Mouse (Mus musculus): ENCODE measurements around the gene Bdh2.

Bdh2 gene

DNA sequence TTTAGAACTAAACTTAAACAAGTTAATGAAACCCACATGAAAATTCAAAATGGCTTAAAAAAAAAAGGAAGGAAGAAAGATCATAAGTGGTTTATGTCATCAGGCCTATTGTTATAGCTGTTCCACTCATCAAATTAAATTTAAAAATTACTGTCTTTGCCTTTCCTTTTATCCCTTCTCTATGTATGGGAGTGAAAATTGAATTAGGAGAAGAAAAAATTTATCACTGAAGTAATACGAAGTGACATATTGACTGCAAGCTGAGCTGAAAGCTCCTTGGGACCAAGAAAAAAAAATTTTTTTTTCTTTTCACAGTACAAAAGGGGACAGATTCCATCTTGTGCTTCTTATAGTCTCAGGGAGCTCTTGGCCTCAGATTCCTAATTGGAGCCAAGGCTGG lies 14.5 kb downstream of the Bdh2 start:
- DNase-seq (ENCODE audit: low read depth, low spot score) = no peak

DNA sequence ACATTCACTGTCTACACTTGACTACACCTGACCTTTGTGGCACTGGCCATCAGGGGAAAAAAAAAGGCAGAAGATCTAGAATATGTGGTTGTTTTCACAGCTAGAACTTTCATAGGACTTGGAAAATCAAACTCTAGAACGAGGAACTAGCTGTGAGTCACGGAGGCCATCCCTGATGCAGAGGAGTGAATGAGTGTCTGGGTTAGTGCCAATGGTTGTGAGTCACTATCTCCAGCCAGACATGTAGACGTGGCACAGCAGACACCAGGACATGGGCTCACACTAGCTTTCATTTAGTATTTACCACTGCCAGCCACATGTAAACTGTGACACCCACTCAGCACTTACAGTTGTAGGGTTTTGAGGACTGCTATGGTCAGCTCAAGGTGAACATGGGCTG lies 17.5 kb downstream of the Bdh2 start:
- DNase-seq (ENCODE audit: low read depth, low spot score) = peak; percentile 99

DNA sequence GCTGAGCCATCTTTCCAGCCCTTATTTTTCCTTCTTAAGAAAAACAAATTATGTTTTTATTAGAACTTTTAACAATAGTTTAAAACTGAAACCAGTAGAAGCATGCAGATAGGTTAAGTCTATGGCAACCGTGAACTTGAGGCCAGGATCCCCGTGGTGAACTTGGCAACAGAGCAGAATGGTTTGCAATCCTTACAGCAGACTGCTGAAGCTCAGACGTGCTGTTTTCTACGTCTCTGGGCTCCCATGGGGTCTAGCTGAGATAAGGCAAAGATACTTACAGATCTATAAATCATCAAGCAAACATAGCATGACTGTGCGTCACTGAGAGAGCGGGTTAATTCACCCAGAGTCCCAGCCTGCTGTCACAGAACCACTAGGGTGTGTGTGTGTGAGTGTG lies 19.1 kb downstream of the Bdh2 start:
- peak; percentile 75 for DNase-seq (ENCODE audit: low read depth, low spot score)

DNA sequence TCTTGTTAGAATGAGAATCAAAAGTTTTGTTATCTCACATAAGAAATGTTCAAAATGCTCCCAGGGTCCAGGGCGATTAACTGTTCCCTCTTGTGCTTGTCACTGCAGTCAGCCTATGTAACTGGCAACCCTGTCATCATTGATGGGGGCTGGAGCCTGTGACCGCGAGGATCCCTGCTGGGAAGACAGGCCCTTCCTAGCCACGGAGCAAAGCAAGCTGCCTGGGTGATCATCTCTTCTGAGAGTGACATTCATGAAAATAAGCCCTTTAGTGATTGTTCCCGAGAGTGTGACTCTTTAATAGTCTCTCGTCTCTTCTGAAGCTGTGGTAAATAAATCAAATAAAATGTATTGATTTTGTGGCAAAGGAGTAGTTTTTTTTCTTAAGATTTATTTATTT lies 23.0 kb downstream of the Bdh2 start:
- no peak for DNase-seq (ENCODE audit: low read depth, low spot score)

- DNase-seq (ENCODE audit: low read depth, low spot score) = no peak
Observed at GRCm38 (mm10) chr3:135304566-135304965, 23.5 kb downstream of the Bdh2 start.

GRCm38 (mm10) chr3:135307411-135308259 lies 26.6 kb downstream of the Bdh2 start, which contains the start of gene Slc9b2:
TSS of gene Slc9b2 (plus strand) at chr3:135307700.
- no peak for DNase-seq (ENCODE audit: low read depth, low spot score)

DNA sequence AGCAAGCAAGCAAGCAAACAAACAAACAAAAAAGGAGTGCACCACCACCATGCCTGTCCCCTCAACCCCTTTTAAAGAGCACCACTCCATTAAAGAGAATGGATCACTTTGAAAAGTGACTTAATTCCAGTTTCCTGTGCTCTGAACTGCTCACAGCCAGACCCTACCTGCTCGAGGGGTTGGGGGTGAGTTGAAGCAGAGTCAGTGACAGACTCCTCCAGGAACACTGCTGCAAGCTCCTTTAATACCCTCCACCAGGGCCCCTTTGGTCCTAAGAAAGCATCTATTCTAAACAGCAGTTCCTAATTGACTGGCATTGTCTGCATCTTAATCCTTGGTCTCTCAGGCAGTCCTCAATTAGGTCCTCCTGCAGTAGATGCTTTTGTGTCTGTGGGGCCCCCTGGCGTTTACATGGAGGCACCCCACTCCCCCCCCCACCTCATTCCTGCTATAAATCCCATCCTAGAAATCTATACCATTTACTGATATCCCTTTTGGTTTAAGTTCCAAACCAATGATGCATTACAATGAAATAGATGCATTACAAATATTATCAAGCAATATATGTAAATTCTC lies 32.0 kb downstream of the Bdh2 start:
- no peak for DNase-seq (ENCODE audit: low read depth, low spot score)

GRCm38 (mm10) chr3:135313727-135314126 lies 32.7 kb downstream of the Bdh2 start:
- DNase-seq (ENCODE audit: low read depth, low spot score) = no peak

- DNase-seq (ENCODE audit: low read depth, low spot score) = no peak
Observed at GRCm38 (mm10) chr3:135314811-135315210, 33.8 kb downstream of the Bdh2 start.

DNA sequence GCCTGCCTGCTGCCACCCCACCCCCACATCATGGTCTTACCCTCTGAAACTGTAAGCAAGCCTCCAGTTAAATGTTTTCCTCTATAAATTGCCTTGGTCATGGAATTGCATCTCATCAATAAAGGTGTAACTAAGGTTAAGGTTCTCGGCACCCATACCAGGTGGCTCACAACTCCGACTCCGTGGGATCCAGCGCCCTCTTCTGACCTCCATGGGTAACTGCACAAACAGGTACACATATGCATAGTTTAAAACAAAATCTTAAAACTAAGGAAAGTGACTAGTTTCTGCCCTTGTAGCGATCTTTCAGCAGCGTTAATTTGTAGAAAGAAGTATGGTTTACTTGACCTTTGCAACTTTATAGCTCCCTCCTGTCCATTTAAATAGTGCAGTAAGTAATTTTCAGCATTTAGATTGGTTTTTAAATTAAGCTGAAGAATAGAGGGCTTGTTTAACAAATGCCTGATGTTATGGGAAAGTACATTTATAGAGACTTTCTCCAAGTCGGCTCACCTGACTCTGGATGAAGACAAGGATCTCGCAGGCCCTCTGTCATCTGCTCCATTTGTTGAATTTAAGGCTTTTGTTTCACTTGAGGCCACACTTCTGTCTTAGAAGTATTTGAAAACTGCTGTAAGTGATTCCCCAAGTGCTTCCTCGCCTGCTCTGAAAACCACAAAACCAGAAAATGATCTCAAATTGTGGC lies 34.9 kb downstream of the Bdh2 start:
- no peak for DNase-seq (ENCODE audit: low read depth, low spot score)

- no peak for DNase-seq (ENCODE audit: low read depth, low spot score)
Observed at GRCm38 (mm10) chr3:135318331-135318730, 37.3 kb downstream of the Bdh2 start.

GRCm38 (mm10) chr3:135324354-135324753 lies 43.3 kb downstream of the Bdh2 start:
- DNase-seq (ENCODE audit: low read depth, low spot score) = no peak

DNA sequence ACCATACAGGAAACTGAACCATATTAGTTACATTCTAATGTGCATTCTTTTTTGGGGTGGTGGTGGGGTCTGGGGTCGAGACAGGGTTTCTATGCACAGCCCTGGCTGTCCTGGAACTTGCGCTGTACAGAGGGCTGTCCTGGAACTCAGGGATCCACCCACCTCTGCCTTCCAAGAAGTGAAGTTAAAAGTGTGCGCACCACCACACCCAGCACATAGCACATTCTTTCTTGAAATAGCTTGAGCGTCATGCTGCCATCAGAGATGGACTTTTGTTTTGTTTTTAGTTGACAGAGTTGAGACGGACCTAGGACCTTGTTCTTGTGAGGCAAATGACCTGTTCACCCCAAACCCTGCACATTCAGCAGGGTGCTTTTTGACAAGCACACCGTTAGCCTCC lies 46.2 kb downstream of the Bdh2 start:
- no peak for DNase-seq (ENCODE audit: low read depth, low spot score)

DNA sequence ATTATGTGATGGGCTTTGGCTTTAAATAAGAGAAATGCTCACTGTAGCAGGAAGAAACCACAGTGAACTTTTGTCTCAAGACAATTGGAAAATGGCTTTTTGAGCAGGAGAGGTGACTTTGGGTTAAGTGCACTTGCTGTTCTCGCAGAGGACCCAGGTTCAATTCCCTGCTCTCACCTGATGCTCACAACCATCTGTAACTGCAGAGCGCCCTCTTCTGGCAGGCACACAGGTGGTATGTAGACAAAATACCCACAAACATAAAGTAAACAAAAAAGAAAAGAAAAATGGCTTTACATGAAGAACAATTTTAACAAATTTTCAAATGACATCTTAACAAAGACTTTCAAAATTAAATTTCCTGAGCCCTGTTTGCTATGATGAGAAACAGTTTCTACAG lies 46.6 kb downstream of the Bdh2 start:
- peak; percentile 27 for DNase-seq (ENCODE audit: low read depth, low spot score)

DNA sequence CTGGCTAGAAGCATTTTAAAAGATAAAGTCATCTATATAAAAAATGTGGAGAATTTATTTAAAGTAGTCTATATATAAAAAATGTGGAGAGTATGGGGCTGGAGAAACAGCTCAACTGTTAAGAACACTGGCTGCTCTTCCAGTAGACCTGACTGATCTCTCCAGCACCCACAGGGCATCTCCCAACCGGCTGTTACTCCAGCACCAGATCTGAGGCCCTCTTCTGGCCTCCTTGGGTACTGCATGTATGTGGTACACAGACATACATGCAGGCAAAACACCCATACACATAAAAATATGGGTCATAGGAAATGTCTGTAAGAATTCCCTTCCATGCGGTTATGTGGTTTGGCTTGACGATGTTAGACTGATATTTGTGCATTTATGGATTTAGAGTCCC lies 47.5 kb downstream of the Bdh2 start:
- peak; percentile 71 for DNase-seq (ENCODE audit: low read depth, low spot score)

DNA sequence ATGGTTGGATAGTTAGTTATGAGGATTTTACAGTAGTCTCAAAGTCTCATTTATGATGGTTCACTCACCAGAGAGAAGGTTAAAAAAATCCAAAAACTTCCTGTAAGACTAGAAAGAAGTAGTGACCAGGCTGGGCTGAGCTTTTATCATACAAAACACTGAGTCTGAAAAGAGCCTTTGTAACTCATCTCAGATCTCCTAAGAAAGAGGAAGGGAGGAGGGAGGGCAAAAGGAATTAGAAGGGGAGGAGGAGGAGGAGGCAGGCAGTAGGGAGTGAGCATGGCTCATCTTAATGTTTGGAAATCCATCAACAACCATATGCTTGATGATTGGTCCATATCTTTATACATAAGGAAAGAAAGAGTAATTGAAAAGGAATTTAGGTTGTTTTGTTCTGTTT lies 51.7 kb downstream of the Bdh2 start:
- no peak for DNase-seq (ENCODE audit: low read depth, low spot score)

DNA sequence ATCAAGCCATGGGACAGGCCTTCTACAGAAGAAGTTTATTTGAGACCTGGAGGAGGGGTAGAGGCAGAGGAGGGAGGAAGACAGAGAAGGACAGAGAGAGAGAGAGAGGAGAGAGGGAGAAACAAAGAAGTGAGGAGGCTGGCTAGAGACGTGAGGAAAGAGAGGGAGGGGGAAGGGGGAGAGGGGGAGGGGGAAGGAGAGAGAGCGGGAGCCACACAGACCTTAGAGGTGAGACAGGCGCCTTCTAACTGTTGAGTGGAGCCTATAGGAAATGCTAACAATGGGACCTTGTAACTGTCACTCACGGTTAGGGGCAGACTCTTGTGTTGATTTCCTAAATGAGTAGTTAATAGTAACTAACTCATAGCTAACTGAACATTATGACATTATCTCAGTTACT lies 52.7 kb downstream of the Bdh2 start:
- no peak for DNase-seq (ENCODE audit: low read depth, low spot score)

DNA sequence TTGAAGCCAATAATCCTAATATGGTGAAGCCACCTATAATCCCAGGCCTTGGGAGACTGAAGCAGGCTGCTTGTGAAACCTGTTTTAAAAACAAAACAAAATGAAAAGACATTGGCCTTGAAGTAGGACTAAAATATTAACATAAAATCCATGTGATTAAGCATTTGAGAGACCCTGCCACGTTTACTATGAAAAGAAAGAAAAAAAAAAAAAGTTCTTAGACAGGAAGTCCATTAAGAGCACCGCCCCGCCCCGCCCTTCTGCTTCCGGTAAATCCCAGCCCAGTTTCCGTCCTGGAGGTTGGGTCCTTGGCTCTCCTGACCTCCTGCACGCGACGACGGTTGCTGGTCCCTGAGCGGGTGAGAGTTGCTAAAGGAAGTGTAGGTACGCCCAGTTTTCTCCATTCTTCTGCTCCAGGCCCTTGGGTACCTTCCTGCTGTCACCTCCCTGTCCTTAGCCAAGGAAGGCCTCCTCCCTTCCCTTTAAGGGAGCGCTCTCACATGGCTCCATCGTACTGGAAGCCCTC lies 66.8 kb downstream of the Bdh2 start, which contains the start of gene Slc9b1:
Gene Slc9b1, plus strand, starts transcription at position 291 of the 526 bp plus-strand sequence.
- no peak for DNase-seq (ENCODE audit: low read depth, low spot score)

GRCm38 (mm10) chr3:135349022-135349421 lies 68.0 kb downstream of the Bdh2 start:
- DNase-seq (ENCODE audit: low read depth, low spot score) = no peak

- no peak for DNase-seq (ENCODE audit: low read depth, low spot score)
Observed at GRCm38 (mm10) chr3:135351857-135352256, 70.8 kb downstream of the Bdh2 start.
